Mouse (Mus musculus) CD4-positive, CD25-positive, alpha-beta regulatory T cell, adult 4 months (primary cell): ENCODE results near the gene Dgki. TPM values are rescaled to one million over a fixed set of nuclear protein-coding genes. Genes with fewer than 3 reads are reported as not detected.

Experiments used
- ATAC-seq: one replicate; pipeline ENCODE4 v1.8.0; 2017
- polyA plus RNA-seq, 2 experiments: library from polyadenylated mRNA; unstranded; fragments of 100-300 nt; shearing (Covaris generic); gene quantifications; one replicate each; pipeline ENCODE4 v1.2.1; 2017

The Dgki gene
- polyA plus RNA-seq, 2 experiments from 2014 or later = 0.19 TPM; not detected in 1

DNA sequence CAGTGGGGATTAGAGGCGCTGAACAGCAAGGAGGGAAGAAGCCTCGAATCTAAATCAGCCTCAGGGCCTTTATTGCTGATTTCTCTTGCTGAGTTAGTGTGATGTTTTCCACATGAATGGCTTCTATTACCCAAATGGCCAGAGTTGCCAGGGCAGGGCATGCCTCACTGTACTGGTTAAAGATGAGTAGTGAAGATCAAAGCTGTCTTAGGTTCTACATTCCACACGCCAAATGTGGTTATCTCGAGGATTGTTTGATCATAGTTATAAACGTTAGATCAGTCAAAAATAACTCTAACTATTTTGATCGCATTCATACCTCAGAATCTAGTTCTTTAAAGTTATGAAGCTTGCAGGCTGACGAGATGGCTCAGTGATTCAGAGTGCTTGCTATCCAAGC lies 59.8 kb downstream of the Dgki start:
- ATAC-seq = no peak

DNA sequence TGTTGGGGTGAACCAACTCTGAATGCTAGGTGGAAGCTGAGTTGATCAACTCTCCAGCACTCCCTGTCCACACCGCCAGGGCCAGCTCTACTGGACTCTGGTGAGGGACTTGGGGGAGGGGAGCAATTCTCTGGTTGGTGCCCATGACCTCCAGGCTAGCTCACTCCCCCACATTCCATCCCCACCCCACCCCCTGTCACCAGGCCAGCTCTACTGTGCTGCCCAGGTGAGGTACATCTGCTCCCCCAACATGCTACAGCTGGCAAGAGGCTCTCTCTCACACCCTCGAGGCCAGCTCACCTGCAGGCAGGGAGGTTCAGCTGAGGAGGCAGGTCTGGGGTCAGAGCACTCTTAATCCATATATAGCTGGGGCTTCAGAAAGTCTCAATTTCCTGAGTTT lies 63.1 kb downstream of the Dgki start:
- no peak for ATAC-seq

DNA sequence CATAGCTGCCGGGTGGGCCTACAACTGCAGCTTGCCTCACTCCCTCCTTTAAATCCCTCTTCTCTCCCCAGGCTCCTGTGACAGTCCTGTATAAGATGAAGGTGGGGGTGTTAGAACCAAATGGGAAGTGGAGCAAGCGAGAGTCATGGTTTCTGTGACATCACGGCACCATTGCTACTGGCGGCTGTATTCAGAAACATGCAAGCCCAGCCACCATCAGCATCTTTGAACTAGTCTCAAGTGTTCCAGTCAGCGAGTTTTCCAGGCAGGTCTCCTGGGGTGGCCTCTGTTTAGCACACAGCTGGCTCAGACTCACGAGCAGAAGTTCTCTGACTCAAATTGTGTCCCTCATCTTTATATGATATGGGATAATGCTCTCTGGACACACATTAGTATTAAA lies 68.8 kb downstream of the Dgki start:
- ATAC-seq = no peak

DNA sequence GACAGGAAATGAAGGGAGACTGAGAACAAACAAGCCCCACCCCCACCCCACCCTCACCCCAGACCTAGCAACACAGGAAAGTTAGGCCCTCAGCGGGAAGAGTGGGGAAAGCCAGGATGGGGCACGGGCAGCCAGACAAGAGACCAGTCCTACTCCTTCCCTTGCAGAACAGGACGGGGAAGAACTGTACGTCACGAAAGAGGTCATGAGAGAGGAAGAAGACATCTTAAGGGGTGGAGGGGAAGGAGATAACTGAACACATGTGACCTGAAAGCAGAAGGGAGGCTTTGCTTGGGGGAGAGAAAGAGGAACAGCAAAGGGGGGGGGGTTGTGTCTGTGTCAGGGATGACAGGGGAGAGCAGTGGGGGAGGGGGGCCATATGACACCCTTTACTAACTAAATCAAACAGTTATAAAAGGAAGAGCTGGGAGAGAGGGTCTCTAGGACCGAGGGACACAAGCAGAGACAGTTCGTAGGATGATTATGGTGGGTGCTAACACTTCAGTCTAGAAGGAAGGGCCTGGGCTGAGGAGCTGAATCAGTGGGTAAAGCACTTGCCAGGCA lies 77.0 kb downstream of the Dgki start:
- ATAC-seq = no peak

DNA sequence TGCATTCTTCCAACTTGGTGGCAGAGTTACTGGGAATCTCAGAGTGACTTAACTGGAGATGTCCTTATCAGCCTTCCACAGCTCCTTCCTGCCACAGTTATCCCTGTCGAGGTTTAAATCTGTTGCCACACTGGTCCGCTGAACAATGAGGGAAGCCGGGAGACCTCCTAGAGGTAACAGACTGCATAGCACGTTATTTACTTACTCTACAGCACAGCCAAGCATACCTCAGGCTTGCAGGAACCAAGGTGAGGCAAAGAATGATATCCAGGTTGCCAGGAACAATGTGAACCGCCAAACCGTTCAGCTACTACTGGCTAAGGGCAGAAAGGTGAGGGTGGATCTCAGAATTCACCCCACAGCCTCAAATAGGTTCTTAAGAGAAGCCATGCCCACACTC lies 78.0 kb downstream of the Dgki start:
- ATAC-seq = no peak

DNA sequence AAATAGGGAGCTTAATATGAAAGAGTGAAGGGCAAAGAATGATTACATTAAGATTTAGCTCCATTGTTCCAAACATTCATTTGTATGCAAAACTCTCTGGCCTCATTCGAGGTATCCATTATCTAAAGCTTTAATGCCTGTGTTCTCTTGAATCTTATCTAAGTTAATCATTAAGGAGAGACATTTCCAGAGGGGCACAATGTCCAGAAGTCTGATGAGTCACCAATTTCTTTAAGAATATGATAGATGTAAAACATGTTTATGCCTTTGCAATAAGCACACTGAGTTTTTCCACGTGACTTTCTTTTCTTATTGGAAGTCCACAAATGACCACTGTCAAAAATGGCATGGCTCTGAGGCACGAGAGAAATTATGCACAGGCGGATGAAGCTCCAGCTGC lies 80.9 kb downstream of the Dgki start:
- no peak for ATAC-seq

DNA sequence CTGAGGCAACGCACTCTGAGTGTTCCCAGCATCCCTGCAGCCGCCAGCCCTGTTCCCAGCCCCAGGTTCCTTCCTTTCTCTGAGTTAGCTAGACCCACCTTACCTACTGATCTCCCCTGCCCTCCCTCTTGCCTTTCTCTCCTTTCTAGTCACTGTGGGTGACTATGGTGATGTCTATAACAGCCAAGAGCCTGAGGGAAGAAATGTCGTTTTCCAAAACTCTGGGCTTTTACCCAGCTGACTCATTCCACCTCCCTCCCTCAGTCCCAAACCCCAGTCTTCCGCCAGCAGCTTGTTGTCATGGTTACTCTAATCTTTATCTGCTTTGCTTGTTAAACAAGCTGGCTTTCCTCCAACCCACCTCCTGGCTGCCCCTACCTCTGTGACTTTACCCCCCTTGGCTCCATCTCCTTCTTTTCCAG lies 83.6 kb downstream of the Dgki start:
- no peak for ATAC-seq

DNA sequence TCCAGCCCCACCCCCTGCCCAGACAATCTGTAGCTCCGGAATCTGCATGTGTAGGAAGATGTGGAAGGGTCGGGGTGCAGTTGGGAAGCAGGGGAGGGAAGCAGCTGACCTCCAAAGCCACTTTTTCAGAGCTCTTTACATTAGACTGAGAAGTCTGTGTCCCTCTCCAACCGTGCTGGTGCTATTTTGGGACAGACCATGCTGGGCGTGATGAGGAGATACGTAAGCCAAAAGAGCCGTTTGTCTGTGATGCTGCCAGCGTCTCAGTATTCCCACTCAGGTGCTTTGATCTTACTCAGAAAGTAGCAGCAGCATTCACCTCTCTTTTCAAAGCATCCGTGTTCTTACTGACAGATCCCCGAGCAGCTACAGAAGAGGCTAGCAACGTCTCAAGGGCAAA lies 84.3 kb downstream of the Dgki start:
- ATAC-seq = no peak

DNA sequence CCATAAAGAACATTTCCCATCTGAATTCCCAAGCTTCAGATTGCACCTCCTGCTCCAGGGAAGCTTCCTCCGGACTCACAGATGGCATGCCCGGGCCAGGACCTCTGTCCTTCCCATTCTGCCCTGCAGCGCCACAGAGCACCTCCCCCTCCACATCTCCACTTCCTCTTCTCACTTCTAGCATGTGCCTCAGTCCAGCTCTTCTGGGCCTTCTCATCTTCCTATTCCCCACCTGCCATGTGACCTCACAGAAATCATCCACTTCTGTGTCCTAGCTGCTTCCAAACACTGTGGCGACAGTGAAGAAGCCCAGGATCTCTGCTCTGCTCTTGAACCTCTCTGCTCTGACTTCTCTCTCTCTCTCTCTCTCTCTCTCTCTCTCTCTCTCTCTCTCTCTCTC lies 87.1 kb downstream of the Dgki start:
- no peak for ATAC-seq

DNA sequence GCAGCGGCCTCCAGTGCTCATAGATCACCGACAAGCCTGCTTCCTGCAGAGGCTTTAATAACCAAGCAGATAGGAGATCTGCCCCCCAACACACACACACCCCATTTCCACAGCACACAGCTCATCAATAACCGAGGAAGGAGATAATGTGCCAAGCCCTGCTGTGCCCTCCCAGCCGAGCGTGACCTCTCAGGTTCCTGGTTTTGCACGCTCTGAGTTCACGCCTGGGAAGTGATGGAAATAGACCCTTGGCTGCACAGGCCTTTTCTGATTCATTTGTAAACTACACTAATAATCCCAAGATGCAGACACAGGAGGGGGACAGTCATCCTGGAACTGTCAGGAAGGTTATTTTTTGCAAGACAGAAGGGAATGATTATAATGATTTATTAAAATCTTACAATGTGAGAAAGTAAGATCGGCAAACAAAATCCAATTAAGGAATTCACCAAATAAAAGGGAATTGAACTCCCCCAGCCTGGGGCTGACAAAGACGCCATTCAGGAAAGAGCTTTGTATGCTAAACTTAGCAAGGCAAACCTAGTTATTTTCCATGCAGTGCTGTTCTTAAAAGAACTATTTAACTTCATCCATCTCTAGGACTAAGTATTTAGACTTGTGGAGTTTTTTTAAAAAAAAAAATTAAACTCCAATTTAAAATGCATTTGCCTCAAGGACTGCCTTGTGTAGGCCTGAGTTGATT lies 88.3 kb downstream of the Dgki start:
- ATAC-seq = no peak

DNA sequence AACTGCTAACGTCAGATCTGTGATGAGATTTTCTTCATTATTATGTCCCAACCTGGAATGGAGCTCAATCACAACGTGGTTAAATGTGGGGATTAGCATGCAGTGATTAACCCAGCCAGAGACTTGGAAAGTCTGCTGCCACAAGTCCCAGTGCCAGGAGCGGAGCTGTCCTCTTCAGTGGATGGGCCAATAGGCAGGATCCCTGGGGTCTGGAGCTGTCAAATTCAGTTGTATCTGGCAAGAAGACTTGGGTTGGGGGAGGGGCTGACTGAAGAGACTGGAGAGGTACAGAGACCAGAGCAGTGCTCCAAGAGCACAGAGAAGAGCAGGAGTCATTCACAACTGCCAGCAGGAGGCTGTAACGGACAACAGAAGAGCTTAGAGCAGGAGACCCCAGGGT lies 97.1 kb downstream of the Dgki start:
- ATAC-seq = no peak

DNA sequence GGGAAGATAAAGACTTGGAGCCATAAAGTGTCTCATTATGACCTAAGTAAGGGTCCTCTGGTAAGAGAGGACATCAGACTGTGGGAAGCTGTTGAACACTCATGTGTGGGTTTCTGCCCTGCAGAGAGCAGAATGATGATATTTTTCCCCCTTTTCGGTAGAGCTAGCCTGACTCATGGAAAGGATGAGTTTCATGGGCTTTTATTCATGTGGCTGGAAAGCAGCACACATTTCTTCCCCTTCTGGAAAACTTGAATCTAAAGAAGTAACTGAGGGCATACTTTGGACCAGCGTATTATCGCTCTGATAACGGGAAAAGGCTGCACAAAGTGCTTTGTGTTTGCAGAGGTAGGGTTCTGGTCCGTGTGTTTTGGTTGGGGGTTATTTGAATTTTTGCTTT lies 99.1 kb downstream of the Dgki start:
- no peak for ATAC-seq

DNA sequence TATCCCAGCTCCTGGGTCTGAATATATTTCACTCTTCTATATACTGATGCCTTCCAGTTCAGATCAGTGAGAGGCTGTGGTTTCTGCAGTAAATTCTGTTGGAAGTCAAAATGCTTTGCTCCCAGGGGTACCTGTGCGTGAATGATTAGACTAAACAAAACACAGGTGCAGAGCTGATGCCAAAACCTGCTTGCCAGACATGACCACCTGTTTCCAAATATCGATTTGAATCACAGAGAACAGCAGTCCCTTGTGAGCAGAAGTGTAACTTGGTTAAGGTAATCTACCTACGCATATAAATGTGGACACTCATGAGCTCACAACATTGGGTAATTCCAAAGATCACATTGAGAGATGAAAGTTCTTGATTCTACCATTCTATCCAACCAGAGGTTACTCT lies 100.5 kb downstream of the Dgki start:
- ATAC-seq = no peak

DNA sequence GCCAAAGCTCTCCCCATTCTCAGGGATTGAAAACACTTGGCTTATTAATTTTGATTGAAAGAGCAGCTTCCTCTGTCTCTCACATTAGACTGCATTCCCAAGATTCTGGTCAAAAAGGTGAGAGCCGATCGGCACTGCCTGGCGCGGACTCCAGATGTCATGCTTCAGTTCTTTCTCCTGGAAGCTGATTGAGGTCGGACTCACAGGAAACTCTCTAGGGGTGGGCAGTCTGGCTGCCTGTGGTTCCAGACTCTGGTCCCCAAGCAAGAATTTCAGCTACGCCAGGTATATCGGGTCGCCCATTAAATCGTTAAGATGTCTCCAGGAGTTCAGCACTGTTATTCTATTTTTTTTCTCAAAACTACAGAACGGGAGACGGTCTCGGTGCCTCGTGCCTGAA lies 102.2 kb downstream of the Dgki start:
- ATAC-seq = no peak

DNA sequence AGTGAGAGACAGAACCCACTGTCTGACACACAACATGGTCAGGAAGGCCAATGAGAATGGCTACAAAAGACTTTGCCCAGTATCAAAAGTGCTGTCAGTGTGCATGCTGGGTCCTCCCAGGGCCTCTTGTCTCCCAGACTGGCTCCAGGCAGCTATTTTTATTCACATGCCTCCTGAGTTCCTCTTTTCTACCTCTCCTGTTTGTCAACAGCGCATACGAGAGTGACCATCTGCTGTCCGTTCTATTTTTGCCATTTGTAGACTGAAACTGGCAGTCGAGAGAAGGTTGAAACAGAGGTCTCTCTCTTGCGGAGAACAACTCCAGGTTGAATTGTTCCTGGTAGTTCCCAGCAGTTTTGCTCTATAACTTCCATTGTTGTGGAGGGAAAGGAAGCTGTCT lies 103.1 kb downstream of the Dgki start:
- no peak for ATAC-seq

DNA sequence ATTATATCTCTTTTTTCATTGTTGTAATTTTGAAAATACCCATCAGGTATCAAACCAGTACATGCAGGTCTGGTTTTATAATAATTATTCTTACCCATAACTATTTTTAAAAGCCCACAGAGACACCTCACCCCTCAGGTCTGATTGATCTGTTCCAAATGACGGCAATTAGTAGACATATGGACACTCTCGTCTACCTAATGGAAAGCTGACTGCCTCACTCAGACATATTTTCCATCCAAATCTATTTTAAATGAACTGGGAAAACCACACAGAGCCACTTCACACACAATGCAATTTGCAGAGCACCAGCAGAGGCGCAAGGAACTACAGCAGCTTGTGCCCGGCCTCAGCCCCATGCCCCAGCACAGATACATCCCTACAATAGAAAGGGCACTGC lies 104.2 kb downstream of the Dgki start:
- no peak for ATAC-seq

DNA sequence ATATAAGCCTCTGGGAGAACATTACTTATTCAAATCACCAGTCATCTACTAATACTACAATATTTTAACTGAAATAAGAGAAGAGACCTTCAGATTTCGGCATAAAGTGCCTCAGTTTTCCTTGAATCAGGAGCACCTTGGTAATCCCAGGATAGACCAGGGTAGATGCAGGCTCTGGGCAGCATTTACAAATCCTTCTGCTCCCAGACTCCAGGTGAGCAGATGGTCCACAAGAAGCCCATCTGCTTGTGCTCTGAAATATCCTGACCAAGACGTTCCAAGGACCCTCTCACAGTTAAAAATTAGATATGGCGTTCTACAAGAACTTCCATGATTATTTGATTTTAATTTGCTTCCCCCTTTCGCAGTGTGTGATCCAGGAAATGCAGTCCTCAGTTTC lies 118.0 kb downstream of the Dgki start:
- no peak for ATAC-seq

DNA sequence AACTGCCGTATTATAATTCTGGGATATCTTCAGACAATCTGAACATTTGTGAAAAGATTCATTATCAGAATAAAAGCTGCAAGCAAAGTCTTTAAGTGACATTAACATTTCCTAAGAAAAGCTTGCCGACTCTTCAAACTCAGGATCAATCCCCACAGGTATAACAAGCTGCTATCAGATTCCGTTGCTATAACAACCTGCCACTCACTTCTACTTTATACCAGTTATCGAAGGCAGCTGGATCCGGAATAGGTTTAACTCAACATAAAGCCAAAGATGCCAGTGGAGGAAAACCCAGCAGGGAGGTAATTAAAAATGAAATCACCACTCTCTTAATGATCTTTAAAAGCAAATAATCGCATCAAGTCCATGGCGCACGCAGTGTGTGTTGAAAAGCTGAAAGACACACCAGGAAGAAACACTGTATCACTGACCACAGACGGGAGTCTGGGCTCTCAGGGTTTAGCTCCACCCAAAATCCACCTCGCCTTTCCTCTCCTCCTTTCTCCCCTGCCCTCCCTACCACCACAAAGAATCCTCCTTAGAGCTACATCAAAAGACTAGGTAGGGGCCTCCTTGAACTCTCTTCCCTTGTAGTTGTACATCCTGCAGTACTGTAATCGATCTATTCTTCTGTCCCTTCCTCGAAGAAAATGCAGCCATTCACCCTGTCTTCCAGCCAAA lies 128.7 kb downstream of the Dgki start:
- ATAC-seq = no peak

DNA sequence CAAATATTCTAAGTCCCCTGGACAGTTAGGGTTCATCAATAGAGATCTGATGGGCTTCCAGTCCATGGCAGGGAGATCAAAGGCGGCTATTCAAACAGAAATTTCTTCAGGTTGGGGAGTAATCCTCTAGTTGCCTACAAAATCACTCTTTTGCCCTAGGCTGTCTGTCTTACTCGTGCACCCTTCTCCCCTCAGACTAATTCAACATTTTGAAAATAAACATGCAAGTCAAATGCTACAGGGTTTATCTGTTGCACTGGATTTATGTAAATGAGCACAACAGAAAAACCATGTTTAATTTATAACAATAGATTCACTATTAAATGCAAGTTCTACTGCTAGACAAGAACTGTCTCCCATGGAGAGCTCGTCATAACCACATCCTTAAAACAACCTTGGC lies 141.1 kb downstream of the Dgki start:
- ATAC-seq = no peak

DNA sequence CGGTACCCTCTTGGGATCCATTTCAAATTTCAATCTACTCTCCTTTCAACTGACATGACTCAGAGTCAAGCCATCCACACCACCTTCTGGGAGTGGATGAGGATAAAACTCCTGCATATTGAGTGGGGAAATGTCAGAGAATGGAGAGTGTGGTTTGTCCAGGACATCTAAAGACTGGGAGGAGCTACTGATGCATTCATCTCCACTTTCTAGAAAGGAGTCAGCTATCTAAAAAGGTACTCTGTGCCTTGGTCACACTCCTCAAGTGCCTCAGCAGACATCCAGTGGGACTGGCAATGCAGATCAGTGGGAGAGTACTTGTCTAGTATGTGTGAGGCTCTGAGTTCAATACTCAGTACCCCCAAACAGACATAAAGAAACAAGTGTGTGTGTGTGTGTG lies 145.9 kb downstream of the Dgki start:
- ATAC-seq = no peak

DNA sequence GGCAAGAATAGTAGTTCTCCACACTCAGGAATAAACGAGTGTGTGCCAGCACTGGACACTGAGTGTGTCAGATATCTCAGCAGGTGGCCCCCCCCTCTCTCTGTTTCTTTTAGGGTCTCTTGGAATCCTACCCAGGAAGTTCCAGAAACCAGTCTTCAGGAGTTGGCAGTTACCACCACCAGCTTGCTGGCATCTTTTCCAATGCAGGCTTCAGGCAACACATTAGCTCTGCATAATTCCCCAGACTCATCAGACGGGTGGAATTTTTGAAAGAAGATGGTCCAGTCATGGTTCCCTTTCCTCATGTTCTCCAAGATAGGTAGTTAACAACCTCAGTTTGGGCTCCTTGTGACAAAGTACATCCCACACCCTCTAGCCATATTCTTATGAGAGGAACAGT lies 149.5 kb downstream of the Dgki start:
- ATAC-seq = no peak

DNA sequence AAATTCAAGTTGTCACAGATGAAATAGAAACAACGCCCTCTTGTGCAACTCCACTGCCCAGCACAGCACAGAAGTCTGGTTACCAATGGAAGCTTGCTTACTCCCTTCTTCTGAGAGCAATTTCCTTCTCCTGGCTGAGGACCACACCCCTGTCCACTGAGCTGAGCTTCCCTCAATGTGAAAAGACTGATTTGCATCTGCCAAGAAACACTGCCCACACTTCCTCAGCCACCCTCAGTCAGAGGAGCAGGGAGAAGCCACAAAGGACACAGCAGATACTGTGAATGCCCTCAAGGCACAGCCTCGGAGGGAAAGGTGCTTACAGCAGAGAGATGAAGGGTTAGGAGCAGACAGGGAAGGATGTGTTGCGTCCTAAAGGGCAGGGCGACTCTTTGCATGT lies 149.9 kb downstream of the Dgki start:
- no peak for ATAC-seq

DNA sequence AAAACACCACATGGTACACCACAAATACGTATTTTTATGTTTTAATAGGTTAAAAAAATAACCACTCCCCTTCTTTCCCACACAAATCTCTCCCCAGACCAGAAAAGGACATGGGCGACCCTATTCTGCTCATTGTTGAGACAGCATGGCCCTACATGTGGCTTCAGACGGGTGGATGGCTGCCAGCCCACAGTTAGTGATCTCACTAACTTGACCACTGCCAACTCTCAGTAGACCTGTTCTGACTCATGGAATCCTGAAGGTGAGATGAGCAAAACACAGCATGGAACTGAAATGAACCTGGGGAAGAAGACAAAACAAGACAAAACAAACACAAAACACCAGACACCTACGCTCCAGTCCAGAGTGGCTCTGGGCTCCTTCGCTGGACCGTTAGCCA lies 150.8 kb downstream of the Dgki start:
- ATAC-seq = no peak

DNA sequence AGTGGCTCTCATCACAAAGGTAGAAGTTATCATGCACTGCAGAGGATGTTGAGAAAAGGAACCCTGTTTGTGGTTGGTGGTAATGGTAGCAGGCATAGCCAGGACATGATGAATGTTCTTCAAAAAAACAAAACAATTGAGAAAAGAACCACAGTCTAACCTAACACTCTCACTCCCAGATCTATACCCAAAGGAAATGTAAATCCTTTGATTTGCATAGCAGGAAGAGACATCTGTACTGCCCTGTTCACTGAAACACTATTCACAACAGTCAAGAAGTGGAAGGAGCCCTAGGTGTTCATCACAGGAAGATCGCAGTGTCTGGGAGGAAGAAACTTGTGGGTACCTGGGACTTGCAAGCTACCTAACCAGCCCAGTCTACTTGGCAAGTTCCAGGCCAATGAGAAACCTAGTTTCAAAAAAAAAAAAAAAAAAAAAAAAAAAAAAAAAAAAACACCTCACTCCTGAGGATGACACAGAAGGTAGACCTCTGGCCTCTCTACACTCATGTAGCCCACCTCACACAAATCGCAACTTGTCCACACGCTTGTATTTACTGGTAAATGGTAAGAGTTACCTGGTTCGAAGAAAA lies 152.5 kb downstream of the Dgki start:
- no peak for ATAC-seq
